Mouse (Mus musculus): ENCODE measurements at regions not wholly inside any gene's neighbourhood (a gene's known extent, or its start where the extent isn't known, plus 50 kb on each side); places are given as distances from the start of the nearest gene placed in this dataset.
"Not testable (repeated sequence)": the region's sequence is repeated elsewhere in the genome, so short reads cannot be mapped to it uniquely, and the experiment has no call there.

GRCm38 (mm10) chr3:21739720-21740119, 336.7 kb upstream of the Tbl1xr1 start:
- DNase-seq = no peak

DNA sequence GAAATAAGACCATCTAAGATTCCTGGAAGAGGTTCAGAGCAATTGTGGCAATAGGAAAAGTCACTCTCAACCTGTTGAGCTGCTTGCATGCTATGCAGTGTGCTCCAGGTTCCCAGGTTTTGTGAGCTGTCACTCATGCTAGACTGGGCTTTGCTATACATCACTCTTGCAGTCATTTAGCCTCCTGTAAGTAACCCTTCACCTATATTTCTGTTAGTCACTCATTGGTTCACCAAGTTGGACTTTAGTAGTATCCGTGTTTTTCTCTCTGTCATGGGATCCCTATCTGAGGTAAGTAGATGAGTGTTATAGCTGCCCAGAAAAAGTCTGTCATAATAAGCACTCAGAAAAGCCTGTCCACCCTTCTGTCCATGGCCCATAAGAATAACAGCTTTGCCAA, 332.3 kb upstream of the Tbl1xr1 start:
- DNase-seq = no peak

DNA sequence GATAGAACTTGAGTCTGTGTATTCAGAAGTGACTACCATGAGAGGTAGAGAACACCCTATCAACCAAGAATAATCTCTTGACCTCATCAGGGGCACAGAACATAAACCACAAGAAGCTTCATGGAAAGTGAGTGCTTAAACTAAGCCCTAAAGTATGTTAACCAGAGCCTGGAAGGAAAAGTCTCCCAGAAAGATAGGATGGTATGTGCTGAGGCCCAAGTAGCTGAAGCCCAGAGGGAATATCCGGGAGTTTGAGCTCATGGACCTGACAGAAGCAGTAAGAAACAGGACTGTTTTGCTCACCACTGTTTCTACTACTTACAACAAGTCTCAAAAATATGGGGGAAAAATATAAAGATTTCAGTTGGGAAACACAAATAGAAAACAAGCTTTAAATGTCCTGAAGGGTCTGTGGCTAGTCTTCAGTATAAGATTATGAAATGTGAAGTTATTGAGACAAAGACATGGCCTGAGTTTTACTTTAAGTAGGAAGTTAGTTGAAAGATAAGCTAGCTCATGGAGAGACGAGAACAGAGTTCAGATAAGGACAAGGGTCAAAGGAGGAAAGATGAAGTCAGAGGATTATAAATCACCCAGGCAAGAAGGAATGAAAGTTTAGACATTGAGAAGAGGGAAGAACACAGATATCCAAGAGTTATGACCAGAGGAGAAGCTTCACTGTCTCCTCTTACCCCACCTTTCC, 315.8 kb upstream of the Tbl1xr1 start:
- DNase-seq = no peak

DNA sequence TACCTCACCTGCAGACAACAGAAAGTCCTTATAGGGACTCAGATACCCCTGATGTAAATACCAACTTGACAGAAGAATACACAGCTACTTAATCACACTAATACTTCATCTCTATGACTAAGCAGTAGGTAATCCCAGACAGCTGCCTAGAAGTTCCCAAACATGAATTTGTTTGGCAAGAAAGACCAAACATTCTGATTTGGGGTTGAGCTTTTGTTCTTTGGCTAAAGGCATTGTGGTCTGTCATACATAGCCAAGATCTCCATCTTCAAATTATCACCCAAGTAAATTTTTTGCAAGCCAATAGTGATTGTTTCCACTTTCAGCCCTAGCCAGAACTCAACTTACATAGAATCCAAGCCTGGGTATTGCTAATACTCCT, 315.2 kb upstream of the Tbl1xr1 start:
- DNase-seq = no peak

DNA sequence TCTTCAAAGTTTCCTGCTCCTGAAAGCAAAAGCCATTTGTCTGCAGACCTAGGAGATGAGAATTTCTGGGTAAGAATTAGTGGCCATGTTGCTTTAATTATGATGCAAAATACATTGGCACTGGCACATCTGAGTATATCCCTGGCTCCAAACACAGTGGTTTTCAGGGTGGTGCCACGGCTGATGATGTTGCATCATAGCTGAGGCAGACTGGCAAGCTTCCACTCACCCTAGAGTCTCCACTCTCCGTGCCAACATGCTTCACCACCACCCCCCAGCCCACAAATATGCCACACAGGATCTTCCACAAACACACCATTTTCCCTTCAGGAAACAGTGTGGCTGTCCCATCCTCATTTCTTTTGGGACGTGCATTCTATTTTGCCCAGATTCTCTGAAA, 314.5 kb upstream of the Tbl1xr1 start:
- DNase-seq = peak; percentile 9 to 19

DNA sequence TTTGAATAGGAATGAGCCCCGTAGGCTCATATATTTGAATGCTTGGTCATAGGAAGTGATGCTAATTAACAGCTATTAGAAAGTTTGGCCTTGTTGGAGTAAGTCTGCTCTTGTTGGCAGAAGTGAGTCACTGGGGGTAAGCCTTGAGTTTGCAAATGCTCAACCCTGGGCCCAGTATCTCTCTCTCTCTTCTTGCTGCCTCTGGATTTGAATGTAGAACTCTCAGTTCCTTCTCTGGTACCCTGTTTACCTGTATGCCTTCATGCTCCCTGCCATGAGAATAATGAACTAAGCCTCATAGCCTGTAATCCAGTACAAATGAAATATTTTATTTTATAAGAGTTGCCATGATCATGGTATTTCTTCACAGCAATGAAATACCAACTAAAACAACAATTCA, 308.4 kb upstream of the Tbl1xr1 start:
- DNase-seq = no peak

- peak; percentile 17 to 34 for DNase-seq
These were observed 306.4 kb upstream of the Tbl1xr1 start for GRCm38 (mm10) chr3:21769920-21770547.

- peak; percentile 23 to 24 for DNase-seq
These were observed 304.6 kb upstream of the Tbl1xr1 start for GRCm38 (mm10) chr3:21771752-21772298.

DNA sequence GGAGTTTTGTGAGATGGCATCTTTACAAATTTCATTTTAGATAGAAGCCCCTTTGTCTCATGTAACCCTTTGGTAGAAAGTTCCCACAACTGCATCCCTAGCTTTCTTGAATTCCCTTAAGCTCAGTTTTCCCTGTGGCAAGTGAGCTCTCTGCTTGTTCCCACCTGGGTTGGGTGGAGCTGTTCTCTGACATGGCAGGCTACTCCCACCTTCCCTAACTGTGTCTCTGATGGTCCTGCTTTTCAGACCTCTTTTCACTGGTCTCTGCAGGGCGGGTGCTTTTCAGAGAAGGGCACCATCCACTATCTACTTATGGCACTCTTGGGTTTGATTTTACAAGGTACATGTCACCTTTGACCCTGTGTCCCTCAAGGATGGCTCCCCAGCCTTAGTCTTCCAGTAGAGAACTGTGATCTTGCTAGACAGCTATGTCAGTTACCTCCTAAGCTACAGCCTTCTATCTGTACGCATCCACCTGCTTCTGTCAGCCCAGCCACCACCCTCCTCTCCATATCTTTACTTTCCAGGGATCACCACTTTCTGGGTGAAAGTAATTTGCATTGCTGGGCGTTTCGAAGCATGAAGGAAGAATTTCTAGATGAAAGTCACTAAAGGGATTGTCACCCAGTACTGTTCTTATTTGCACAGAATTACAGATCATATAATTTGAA, 302.1 kb upstream of the Tbl1xr1 start:
- DNase-seq = no peak

- DNase-seq = no peak
These were observed 297.7 kb upstream of the Tbl1xr1 start for GRCm38 (mm10) chr3:21778789-21779188.

DNA sequence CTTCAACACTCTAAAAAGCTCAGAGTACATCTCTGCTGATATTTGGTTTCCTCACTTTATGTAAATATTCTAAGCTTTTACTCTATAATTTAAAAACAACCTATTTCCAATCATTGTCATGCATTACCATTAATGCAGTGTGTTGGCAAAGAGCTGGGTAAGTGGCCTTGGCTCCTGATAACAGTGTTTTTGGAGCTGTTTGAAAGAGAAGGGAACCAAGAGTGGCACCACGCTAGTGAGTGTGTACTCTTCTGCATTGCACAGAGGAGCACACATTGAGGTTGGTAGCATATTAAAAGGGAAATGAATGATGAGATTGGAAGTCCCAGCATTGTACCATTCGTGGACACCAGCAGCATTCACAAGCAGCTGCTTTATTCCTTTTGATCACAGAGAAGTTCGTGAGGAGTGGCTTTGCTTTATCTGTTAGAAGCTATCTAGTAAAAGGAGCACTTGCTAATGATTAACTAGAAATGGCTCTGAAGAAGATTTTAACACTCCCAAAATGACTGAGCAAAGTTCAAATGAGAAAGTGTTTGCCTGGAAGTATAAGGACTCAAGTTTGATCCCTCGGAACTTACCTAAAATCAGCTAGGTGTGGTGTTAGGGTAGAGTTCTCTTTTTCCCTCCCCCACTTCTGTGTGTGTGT, 284.3 kb upstream of the Tbl1xr1 start:
- no peak for DNase-seq

DNA sequence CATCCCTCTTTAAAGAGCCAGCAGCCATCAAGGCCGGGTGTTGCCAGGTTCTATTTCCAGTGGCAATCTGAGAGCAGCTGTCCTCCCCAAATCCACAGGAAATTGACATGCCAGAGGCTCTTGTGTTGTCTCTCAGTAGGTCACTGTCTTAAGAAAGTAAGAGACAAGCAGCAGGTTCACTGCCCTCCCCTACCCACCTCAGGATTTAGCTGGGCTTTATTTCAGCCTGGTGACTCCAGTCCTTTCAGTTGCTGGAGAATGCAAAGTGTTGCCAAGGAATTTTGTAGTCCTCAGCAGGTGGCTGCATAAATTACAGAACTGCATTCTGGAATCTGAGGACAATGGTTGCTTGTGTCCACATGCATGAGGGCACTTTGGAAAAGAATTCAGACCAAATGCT, 278.3 kb upstream of the Tbl1xr1 start:
- DNase-seq = peak; percentile 27 to 42

GRCm38 (mm10) chr3:21803886-21804285, 272.6 kb upstream of the Tbl1xr1 start:
- DNase-seq = not testable (repeated sequence)

GRCm38 (mm10) chr3:21806494-21807157, 269.8 kb upstream of the Tbl1xr1 start:
- no peak for DNase-seq

- no peak for DNase-seq
These were observed 267.9 kb upstream of the Tbl1xr1 start for GRCm38 (mm10) chr3:21808539-21808938.

- no peak for DNase-seq
These were observed 266.5 kb upstream of the Tbl1xr1 start for GRCm38 (mm10) chr3:21809769-21810470.

GRCm38 (mm10) chr3:21813401-21813800, 263.1 kb upstream of the Tbl1xr1 start:
- no peak for DNase-seq

DNA sequence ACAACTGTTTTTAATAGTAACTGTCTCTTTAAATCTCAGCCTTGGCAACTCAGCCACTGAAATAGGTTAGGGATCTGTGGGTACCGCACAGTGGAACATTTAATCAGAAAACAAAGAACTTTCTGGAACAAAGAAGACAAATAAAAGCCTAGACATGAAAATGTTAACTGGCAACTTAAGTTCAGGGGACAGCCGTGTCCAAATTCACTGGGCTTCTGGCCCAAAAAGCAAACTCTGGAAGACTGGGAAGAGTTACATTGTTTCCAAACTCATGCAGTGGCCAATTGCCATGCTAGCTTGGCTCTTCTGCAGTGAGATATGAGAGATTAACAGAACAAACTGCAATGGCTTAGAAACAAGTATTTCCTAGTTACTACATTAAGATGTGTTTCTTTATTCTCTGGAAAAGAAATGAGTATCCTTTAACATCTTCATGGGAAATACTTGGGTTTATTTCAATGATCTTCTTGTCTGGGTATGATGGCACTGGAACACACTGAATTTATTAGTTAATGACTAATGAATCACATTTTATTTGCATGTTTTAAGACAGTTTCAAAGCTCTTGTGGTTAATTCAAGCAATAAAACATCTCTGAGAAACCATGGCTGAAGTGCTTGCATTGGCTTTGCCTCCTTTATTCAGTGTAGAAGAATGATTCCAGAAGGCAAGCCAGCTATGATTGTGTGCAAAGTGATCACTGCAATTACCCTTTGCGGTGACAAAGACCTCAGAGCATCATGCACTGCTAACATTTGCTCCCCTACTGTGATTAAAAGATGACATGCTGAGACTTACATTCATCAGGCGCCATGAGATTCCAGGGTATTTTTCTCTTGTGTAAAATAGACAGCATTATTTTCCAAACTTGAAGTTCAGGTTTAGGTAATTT, 259.2 kb upstream of the Tbl1xr1 start:
- peak in 1 of 2 experiments; percentile 22 for DNase-seq

DNA sequence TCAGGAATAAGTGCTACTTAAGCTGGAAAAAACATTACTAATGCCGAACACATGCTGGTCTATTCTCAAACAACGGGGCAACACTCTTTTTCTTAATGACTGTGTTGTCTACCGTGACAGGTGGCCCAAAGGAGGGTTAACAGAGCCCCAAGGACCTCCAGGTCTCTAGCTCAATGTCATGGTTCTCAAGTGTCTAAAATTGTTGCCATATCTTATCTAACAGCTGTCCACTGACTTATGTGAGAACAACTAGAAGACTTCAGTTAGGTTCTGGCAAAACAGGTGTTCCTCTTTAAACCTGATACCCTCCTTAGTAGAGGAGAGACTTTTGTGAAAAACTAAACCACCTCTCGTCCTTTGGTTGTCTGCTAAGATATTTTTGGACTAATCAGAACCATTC, 257.4 kb upstream of the Tbl1xr1 start:
- DNase-seq = no peak

DNA sequence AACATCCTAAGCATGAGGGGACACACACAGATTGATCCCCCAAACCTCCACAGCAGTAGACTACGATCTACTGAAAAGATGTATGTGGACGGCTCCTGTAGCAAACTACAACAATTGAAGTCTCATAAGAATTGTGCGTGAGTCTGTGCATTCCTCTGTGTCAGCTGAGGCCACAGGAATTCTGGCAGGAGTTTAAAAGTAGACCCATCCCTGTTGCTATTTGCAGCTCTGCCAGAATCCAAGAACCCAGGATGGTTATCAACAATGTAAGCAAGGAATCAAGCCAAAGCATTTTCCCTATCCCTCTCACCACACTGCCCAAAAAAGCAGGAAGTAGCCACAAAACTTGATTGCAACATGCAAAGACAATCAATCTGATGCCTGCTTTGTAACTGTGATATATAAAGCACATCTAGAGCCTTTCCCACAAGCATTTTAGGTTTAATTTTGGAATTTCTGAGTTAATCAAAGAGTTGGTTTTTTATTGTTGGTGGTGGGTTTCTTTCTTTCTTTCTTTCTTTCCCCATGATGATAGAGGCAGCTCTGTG, 256.3 kb upstream of the Tbl1xr1 start:
- peak; percentile 17 to 57 for DNase-seq

DNA sequence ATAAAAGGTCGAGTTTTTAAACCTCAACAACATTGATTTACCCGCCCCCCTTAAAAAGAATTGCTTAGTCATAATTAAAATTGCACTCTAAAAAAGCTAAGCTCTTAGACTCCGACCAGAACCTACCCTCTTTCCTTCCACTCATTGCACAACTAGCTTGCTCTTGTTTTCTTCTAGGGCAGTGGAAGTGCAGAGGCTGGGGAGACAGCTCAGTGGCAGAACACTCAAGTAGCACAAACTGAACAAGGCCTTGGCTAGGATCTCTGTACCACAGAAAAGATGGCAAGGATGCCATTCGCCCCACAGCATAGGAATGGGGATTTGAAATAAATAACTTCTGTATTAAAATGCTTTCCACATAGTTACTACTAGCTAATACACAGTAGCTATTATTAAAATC, 253.8 kb upstream of the Tbl1xr1 start:
- DNase-seq = no peak

Data from cerebellum, postnatal 14 days (tissue).